ENCODE assay signal across 8 mouse cellular contexts in genomic region chr17:73804592-73805271, GRCm38 (mm10). TPM values are rescaled to one million over a fixed set of nuclear protein-coding genes. Genes with fewer than 3 reads are reported as not detected.
A peak's percentile ranks its signal among the peaks of the same experiment; 100 is the strongest.
DNase-seq lines count a peak whose midpoint lies in the region; ATAC-seq and TF ChIP-seq lines count a peak whose summit lies in the region.

No protein-coding gene starts in this region.

- TF ChIP-seq EP300 in heart, postnatal 0 days (IDR thresholded peaks at IDR 0.05; ENCODE audit: low read depth), result no peak
- no peak for TF ChIP-seq EP300 in liver, embryonic 14.5 days (IDR thresholded peaks at IDR 0.05; ENCODE audit: low read depth)
- no peak for TF ChIP-seq EP300 in stomach, postnatal 0 days (optimal IDR thresholded peaks at IDR 0.05)

- peak; percentile 71 for TF ChIP-seq CTCF in heart, postnatal 0 days (IDR thresholded peaks at IDR 0.05; ENCODE audit: low read depth)
- peak; percentile 29; the same call in 1 of the 2 replicates for TF ChIP-seq CTCF in liver, embryonic 14.5 days (IDR thresholded peaks at IDR 0.05; ENCODE audit: low read depth)
- peak; percentile 82 for TF ChIP-seq CTCF in stomach, postnatal 0 days (IDR thresholded peaks at IDR 0.05; ENCODE audit: low read depth)

- H3K9me3 ChIP-seq in forebrain, embryonic 12.5 days, result no peaks in the 10 kb centered on the region
- no peaks in the 10 kb centered on the region for H3K9me3 ChIP-seq in heart, postnatal 0 days (replicated peaks; ENCODE audit: control insufficient read depth, low read length)
- H3K9me3 ChIP-seq in liver, embryonic 14.5 days (ENCODE audit: control insufficient read depth, low read length), result no peaks in the 10 kb centered on the region
- H3K9me3 ChIP-seq in neural tube, embryonic 12.5 days, result no peaks in the 10 kb centered on the region
- no peaks in the 10 kb centered on the region for H3K9me3 ChIP-seq in stomach, postnatal 0 days (ENCODE audit: control insufficient read depth, low read length)

- no peak overlapping the region for H3K27ac ChIP-seq in brown adipose tissue, adult 24 weeks (replicated peaks; ENCODE audit: low read depth, low read length)
- H3K27ac ChIP-seq in forebrain, embryonic 12.5 days, result peak overlapping the region; percentile 77
- H3K27ac ChIP-seq in heart, postnatal 0 days (ENCODE audit: low read depth), result no peak overlapping the region
- H3K27ac ChIP-seq in liver, embryonic 14.5 days, result no peak overlapping the region
- H3K27ac ChIP-seq in neural tube, embryonic 12.5 days, result peak overlapping the region; percentile 60
- H3K27ac ChIP-seq in stomach, postnatal 0 days (replicated peaks), result no peak overlapping the region

- ATAC-seq in CD4-positive, CD25-positive, alpha-beta regulatory T cell, adult 4 months, result peak; percentile 90
- ATAC-seq in forebrain, embryonic 12.5 days (ENCODE audit: low FRiP score), result peak; percentile 98
- ATAC-seq in heart, postnatal 0 days (ENCODE audit: insufficient read depth, low read depth), result peak; percentile 97
- peak; percentile 82 for ATAC-seq in liver, embryonic 14.5 days (ENCODE audit: insufficient read depth)
- ATAC-seq in neural tube, embryonic 12.5 days (ENCODE audit: low FRiP score, low read depth), result peak; percentile 98
- ATAC-seq in stomach, postnatal 0 days (ENCODE audit: low FRiP score, low TSS enrichment), result peak; percentile 89

- DNase-seq in heart, postnatal 0 days (ENCODE audit: low spot score), result peak; percentile 91
- peak; percentile 93 to 94 for DNase-seq in kidney, postnatal 36 days
- DNase-seq in liver, embryonic 14.5 days (ENCODE audit: low read depth in 3 of 3, low spot score in 3 of 3), result peak; percentile 34 to 40 (median 38)
- DNase-seq in stomach, postnatal 0 days (ENCODE audit: low spot score), result peak; percentile 87

- under 1% methylated on average over 45 of the region's 45 CpGs for WGBS in forebrain, embryonic 12.5 days
- WGBS in heart, postnatal 0 days, result under 1% methylated on average over 45 of the region's 45 CpGs
- 1% methylated on average over 45 of the region's 45 CpGs for WGBS in liver, embryonic 14.5 days (ENCODE audit: insufficient replicate concordance)
- WGBS in neural tube, embryonic 12.5 days, result under 1% methylated on average over 45 of the region's 45 CpGs
- under 1% methylated on average over 45 of the region's 45 CpGs for WGBS in stomach, postnatal 0 days

- peak overlapping the region; percentile 84 for H3K4me2 ChIP-seq in forebrain, embryonic 12.5 days
- H3K4me2 ChIP-seq in heart, postnatal 0 days (ENCODE audit: low read depth, low read length), result peak overlapping the region; percentile 84
- peak overlapping the region; percentile 61 for H3K4me2 ChIP-seq in liver, embryonic 14.5 days (ENCODE audit: low read depth)
- peak overlapping the region; percentile 75 for H3K4me2 ChIP-seq in neural tube, embryonic 12.5 days (replicated peaks)
- peak overlapping the region; percentile 69 for H3K4me2 ChIP-seq in stomach, postnatal 0 days (replicated peaks; ENCODE audit: low read depth)

- H3K4me1 ChIP-seq in brown adipose tissue, adult 24 weeks (ENCODE audit: control insufficient read depth, insufficient read depth, insufficient read length, low read length), result 0 out of 2 replicates have a peak, but pooled peaks cover 2% of the 10 kb centered on the region
- H3K4me1 ChIP-seq in forebrain, embryonic 12.5 days, result peaks cover 6% of the 10 kb centered on the region; the same call in 1 of the 2 replicates
- H3K4me1 ChIP-seq in heart, postnatal 0 days (ENCODE audit: control insufficient read depth, insufficient read depth), result no peaks in the 10 kb centered on the region; the same call in 1 of the 2 replicates
- H3K4me1 ChIP-seq in liver, embryonic 14.5 days (replicated peaks; ENCODE audit: control insufficient read depth in 2 of 2, insufficient read depth in 2 of 2, low read length in 1 of 2), result peaks cover 4 to 5% of the 10 kb centered on the region in 2 experiments; a peak in 3 of 4 replicates
- peaks cover 7% of the 10 kb centered on the region; the same call in 1 of the 2 replicates for H3K4me1 ChIP-seq in neural tube, embryonic 12.5 days
- no peaks in the 10 kb centered on the region for H3K4me1 ChIP-seq in stomach, postnatal 0 days (replicated peaks; ENCODE audit: control insufficient read depth, insufficient read depth)

- no peaks in the 10 kb centered on the region for H3K27me3 ChIP-seq in forebrain, embryonic 12.5 days
- 0 out of 2 replicates have a peak, but pooled peaks cover 4% of the 10 kb centered on the region for H3K27me3 ChIP-seq in heart, postnatal 0 days (ENCODE audit: control insufficient read depth, insufficient read depth, low read length)
- H3K27me3 ChIP-seq in liver, embryonic 14.5 days (ENCODE audit: control insufficient read depth, insufficient read depth, low read length), result peaks cover 4% of the 10 kb centered on the region
- no peaks in the 10 kb centered on the region for H3K27me3 ChIP-seq in neural tube, embryonic 12.5 days (replicated peaks)
- no peaks in the 10 kb centered on the region for H3K27me3 ChIP-seq in stomach, postnatal 0 days (ENCODE audit: control insufficient read depth, insufficient read depth, low read length)

- H3K36me3 ChIP-seq in forebrain, embryonic 12.5 days (replicated peaks), result no peaks in the 10 kb centered on the region
- H3K36me3 ChIP-seq in heart, postnatal 0 days (replicated peaks; ENCODE audit: control insufficient read depth, insufficient read depth, low read length), result no peaks in the 10 kb centered on the region
- H3K36me3 ChIP-seq in liver, embryonic 14.5 days (replicated peaks; ENCODE audit: control insufficient read depth, insufficient read depth, low read depth), result no peaks in the 10 kb centered on the region
- no peaks in the 10 kb centered on the region for H3K36me3 ChIP-seq in neural tube, embryonic 12.5 days
- no peaks in the 10 kb centered on the region for H3K36me3 ChIP-seq in stomach, postnatal 0 days (ENCODE audit: control insufficient read depth, insufficient read depth, low read length)

- peak overlapping the region; percentile 71 for H3K9ac ChIP-seq in forebrain, embryonic 12.5 days
- H3K9ac ChIP-seq in heart, postnatal 0 days (replicated peaks; ENCODE audit: low read depth, low read length), result peak overlapping the region; percentile 58
- H3K9ac ChIP-seq in liver, embryonic 14.5 days (replicated peaks), result peak overlapping the region; percentile 45
- peak overlapping the region; percentile 72 for H3K9ac ChIP-seq in neural tube, embryonic 12.5 days
- peak overlapping the region; percentile 63 for H3K9ac ChIP-seq in stomach, postnatal 0 days (ENCODE audit: low read length)

- peak overlapping the region; percentile 63 for H3K4me3 ChIP-seq in brown adipose tissue, adult 24 weeks (ENCODE audit: insufficient read depth, low read depth, low read length)
- H3K4me3 ChIP-seq in forebrain, embryonic 12.5 days (replicated peaks), result peak overlapping the region; percentile 62
- H3K4me3 ChIP-seq in heart, postnatal 0 days (ENCODE audit: low read depth, low read length), result peak overlapping the region; percentile 65
- peak overlapping the region; percentile 57 to 61 for H3K4me3 ChIP-seq in liver, embryonic 14.5 days (ENCODE audit: insufficient read depth in 1 of 2, low read depth in 2 of 2, low read length in 2 of 2)
- peak overlapping the region; percentile 58 for H3K4me3 ChIP-seq in neural tube, embryonic 12.5 days
- peak overlapping the region; percentile 58 for H3K4me3 ChIP-seq in stomach, postnatal 0 days (ENCODE audit: low read depth, low read length)

RNA-seq across cellular contexts. Expression of gene Ehd3, which starts 0.8 kb away (rescaled TPM):
- 10 to 100 TPM; 45.6 to 82.6 TPM for polyA plus RNA-seq in CD4-positive, CD25-positive, alpha-beta regulatory T cell, adult 4 months (2017; shearing (Covaris generic))
- 5.0 and 6.0 TPM in 2 replicates for polyA plus RNA-seq in brown adipose tissue, adult 24 weeks (2012; ENCODE audit: insufficient read depth, insufficient read length, missing spikeins)
- polyA plus RNA-seq in forebrain, embryonic 12.5 days (2016; fragmentation: Nextera tagmentation; extraction: Ambion mirVana), result 8.3 and 9.2 TPM in 2 replicates
- total RNA-seq in heart, postnatal 0 days (2014; rRNA removed; ENCODE audit: low replicate concordance), result 4.2 and 6.7 TPM in 2 replicates
- polyA plus RNA-seq in heart, postnatal 0 days (2015; fragmentation: Nextera tagmentation; extraction: Ambion mirVana), result 1.7 and 1.8 TPM in 2 replicates
- 13.9 and 14.0 TPM in 2 replicates for polyA plus RNA-seq in liver, embryonic 14.5 days (2012; rRNA removed)
- 15.0 TPM in 2 replicates for polyA plus RNA-seq in liver, embryonic 14.5 days (2014; fragmentation: Nextera tagmentation; extraction: Ambion mirVana)
- 12.5 and 15.0 TPM in 2 replicates for polyA plus RNA-seq in neural tube, embryonic 12.5 days (2016; fragmentation: Nextera tagmentation; extraction: Ambion mirVana)
- 2.8 and 2.9 TPM in 2 replicates for polyA plus RNA-seq in stomach, postnatal 0 days (2015; fragmentation: Nextera tagmentation; extraction: Ambion mirVana)

Comparison
In these comparisons a context has a peak if more than half of its experiments do, and no peak if none do; other contexts are left out.
1. H3K27ac ChIP-seq: peak in forebrain, embryonic 12.5 days (single experiment) and neural tube, embryonic 12.5 days (single experiment); none in brown adipose tissue, adult 24 weeks (single experiment), heart, postnatal 0 days (single experiment), liver, embryonic 14.5 days (single experiment) and stomach, postnatal 0 days (single experiment).
2. DNase-seq: peak in every context shown above with its lines; median percentile 94 in kidney, postnatal 36 days; 91 in heart, postnatal 0 days; 87 in stomach, postnatal 0 days; 38 in liver, embryonic 14.5 days.
3. CTCF ChIP-seq: peak in every context shown above with its lines; median percentile 82 in stomach, postnatal 0 days; 71 in heart, postnatal 0 days; 29 in liver, embryonic 14.5 days.
4. Peak in every context shown above with its lines, with median percentiles within 50 percentile points of each other: ATAC-seq, H3K4me3 ChIP-seq, H3K4me2 ChIP-seq and H3K9ac ChIP-seq.